8 mouse cellular contexts compared by ENCODE assay signal in the genomic region with DNA sequence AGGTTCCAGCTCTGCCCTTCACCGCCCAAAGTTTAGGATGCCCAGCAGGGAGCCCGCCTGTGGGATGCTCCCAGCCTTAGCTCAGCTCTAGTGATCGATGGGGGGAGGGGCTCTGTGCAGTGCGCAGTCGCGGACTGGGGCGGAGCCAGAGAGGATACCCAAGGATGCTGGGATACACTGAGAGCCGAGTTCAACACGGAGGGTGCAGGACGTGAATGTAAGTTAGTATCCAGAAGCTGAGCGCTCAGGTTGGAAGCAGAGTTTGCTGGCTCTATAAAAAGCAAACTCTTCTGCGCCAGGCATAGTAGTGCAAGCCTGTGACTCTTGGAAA. TPM values are rescaled to one million over a fixed set of nuclear protein-coding genes. Genes with fewer than 3 reads are reported as not detected.
DNase-seq lines count a peak whose midpoint lies in the region; ATAC-seq lines count a peak whose summit lies in the region.

A gene (minus strand): TSS at position 99 of the 331 bp plus-strand sequence.

- H3K4me2 ChIP-seq in hindbrain, embryonic 13.5 days, result peak within 1 kb of the TSS; percentile 85
- peak within 1 kb of the TSS; percentile 66 for H3K4me2 ChIP-seq in midbrain, embryonic 12.5 days (replicated peaks)
- H3K4me2 ChIP-seq in stomach, embryonic 14.5 days (replicated peaks; ENCODE audit: low read depth, low read length), result peak within 1 kb of the TSS; percentile 56

- DNase-seq in WW6 (ENCODE audit: low read depth, low spot score), result peak; percentile 76
- peak; percentile 89 to 90 for DNase-seq in cerebellum, postnatal 14 days
- peak; percentile 81 to 82 for DNase-seq in frontal cortex, postnatal 25 days (ENCODE audit: low spot score in 2 of 2)
- peak; percentile 84 to 88 for DNase-seq in left cerebral cortex, postnatal 10 days (ENCODE audit: extremely low spot score in 1 of 2, low spot score in 2 of 2)
- no peak for DNase-seq in natural killer cell, adult 2 months (ENCODE audit: low spot score in 2 of 2)

- H3K4me1 ChIP-seq in hindbrain, embryonic 13.5 days (replicated peaks), result peaks cover 52% of the 10 kb centered on the region
- peaks cover 24% of the 10 kb centered on the region for H3K4me1 ChIP-seq in midbrain, embryonic 12.5 days
- peaks cover 6% of the 10 kb centered on the region; the same call in 1 of the 2 replicates for H3K4me1 ChIP-seq in stomach, embryonic 14.5 days (ENCODE audit: control insufficient read depth, insufficient read depth, low read length)

- H3K9me3 ChIP-seq in hindbrain, embryonic 13.5 days, result no peaks in the 10 kb centered on the region
- H3K9me3 ChIP-seq in midbrain, embryonic 12.5 days, result no peaks in the 10 kb centered on the region
- no peaks in the 10 kb centered on the region for H3K9me3 ChIP-seq in stomach, embryonic 14.5 days (ENCODE audit: control insufficient read depth, low read depth, low read length)

- intact Hi-C loops in left cerebral cortex, postnatal 10 days (cut with DNase I), result no loop called here

- peak within 1 kb of the TSS; percentile 65 for H3K4me3 ChIP-seq in hindbrain, embryonic 13.5 days
- H3K4me3 ChIP-seq in midbrain, embryonic 12.5 days, result peak within 1 kb of the TSS; percentile 54
- H3K4me3 ChIP-seq in stomach, embryonic 14.5 days (ENCODE audit: low read depth, low read length), result peak within 1 kb of the TSS; percentile 33

- H3K9ac ChIP-seq in hindbrain, embryonic 13.5 days, result peak within 1 kb of the TSS; percentile 88
- peak within 1 kb of the TSS; percentile 68 for H3K9ac ChIP-seq in midbrain, embryonic 12.5 days (replicated peaks)
- H3K9ac ChIP-seq in stomach, embryonic 14.5 days (replicated peaks; ENCODE audit: low read depth, low read length), result peak within 1 kb of the TSS; percentile 29; the same call in 1 of the 2 replicates

- H3K36me3 ChIP-seq in hindbrain, embryonic 13.5 days, result no peaks in the 10 kb centered on the region
- H3K36me3 ChIP-seq in midbrain, embryonic 12.5 days, result no peaks in the 10 kb centered on the region
- H3K36me3 ChIP-seq in stomach, embryonic 14.5 days (ENCODE audit: control insufficient read depth, insufficient read depth, low read length), result no peaks in the 10 kb centered on the region

- H3K27ac ChIP-seq in hindbrain, embryonic 13.5 days, result peak within 1 kb of the TSS; percentile 92
- H3K27ac ChIP-seq in midbrain, embryonic 12.5 days (replicated peaks), result peak within 1 kb of the TSS; percentile 78
- H3K27ac ChIP-seq in stomach, embryonic 14.5 days (ENCODE audit: low read length), result 0 out of 2 replicates have a peak within 1 kb of the TSS, but pooled peaks have one; percentile 16

- under 1% methylated on average over 12 of the region's 12 CpGs for whole genome bisulfite sequencing in hindbrain, embryonic 13.5 days
- WGBS in midbrain, embryonic 12.5 days, result under 1% methylated on average over 12 of the region's 12 CpGs
- 3% methylated on average over 12 of the region's 12 CpGs for WGBS in stomach, embryonic 14.5 days

- no peaks in the 10 kb centered on the region for H3K27me3 ChIP-seq in hindbrain, embryonic 13.5 days
- no peaks in the 10 kb centered on the region for H3K27me3 ChIP-seq in midbrain, embryonic 12.5 days
- H3K27me3 ChIP-seq in stomach, embryonic 14.5 days (ENCODE audit: control insufficient read depth, insufficient read depth, low read length), result no peaks in the 10 kb centered on the region

- peak; percentile 97 for ATAC-seq in hindbrain, embryonic 13.5 days (ENCODE audit: low FRiP score)
- peak; percentile 98 for ATAC-seq in midbrain, embryonic 12.5 days (ENCODE audit: low FRiP score, low read depth)
- ATAC-seq in stomach, embryonic 14.5 days (ENCODE audit: insufficient number of reproducible peaks, insufficient read depth, low FRiP score, low read depth), result peak; percentile 90

RNA-seq across cellular contexts. Expression of the gene that starts here (rescaled TPM):
- polyA plus RNA-seq in hindbrain, embryonic 13.5 days (2015; fragmentation: Nextera tagmentation; extraction: Ambion mirVana), result 43.1 and 47.3 TPM in 2 replicates
- total RNA-seq in left cerebral cortex, postnatal 10 days (2021), result 10 to 100 TPM; 38.5 to 39.7 TPM
- 35.5 and 35.6 TPM in 2 replicates for polyA plus RNA-seq in midbrain, embryonic 12.5 days (2016; fragmentation: Nextera tagmentation; extraction: Ambion mirVana)
- 11.4 and 16.0 TPM in 2 replicates for polyA plus RNA-seq in stomach, embryonic 14.5 days (2014; fragmentation: Nextera tagmentation; extraction: Ambion mirVana)

Comparison
In these comparisons a context has a peak if more than half of its experiments do, and no peak if none do; other contexts are left out.
1. DNase-seq: peak in WW6 (single experiment), cerebellum, postnatal 14 days (2 of 2), frontal cortex, postnatal 25 days (2 of 2) and left cerebral cortex, postnatal 10 days (2 of 2); none in natural killer cell, adult 2 months (0 of 2).
2. H3K27ac ChIP-seq: peak in every context shown above with its lines; median percentile 92 in hindbrain, embryonic 13.5 days; 78 in midbrain, embryonic 12.5 days; 16 in stomach, embryonic 14.5 days.
3. H3K9ac ChIP-seq: peak in every context shown above with its lines; median percentile 88 in hindbrain, embryonic 13.5 days; 68 in midbrain, embryonic 12.5 days; 29 in stomach, embryonic 14.5 days.
4. Peak in every context shown above with its lines, with median percentiles within 50 percentile points of each other: ATAC-seq, H3K4me2 ChIP-seq and H3K4me3 ChIP-seq.